Mouse (Mus musculus) regulatory T cell (primary cell): ENCODE data around the gene Myh7b.

Experiments used
- in situ Hi-C: fragments of 300-600 bp; cut with MboI, MseI; formaldehyde crosslinking; loops from one replicate; pipeline ENCODE4 v1.15.1; 2025; ENCODE audit warnings: high pct_unique_total_duplicates

The Myh7b gene

DNA sequence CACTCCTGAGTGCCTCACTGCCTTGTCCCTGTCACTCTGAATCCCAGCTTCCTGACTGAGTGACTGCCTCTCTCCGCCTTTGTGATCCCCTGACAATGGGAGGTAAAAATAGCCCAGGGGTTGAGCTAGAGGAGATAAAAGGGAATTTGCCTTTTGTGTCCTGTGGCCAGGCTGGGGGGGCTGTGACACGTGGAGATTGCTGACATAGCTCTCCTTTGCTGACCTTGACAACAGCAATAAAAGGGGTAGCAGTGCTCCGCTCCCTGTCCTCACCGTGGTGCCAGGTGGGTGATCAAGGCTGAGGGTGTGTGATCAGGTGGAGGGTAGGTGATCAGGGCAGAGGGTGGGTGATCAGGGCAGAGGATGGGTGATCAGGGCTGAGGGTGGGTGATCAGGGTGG, at the start of gene Myh7b:
Myh7b (plus strand) TSS at position 235 of the 400 bp plus-strand sequence.
- in situ Hi-C loops: no loop called here

DNA sequence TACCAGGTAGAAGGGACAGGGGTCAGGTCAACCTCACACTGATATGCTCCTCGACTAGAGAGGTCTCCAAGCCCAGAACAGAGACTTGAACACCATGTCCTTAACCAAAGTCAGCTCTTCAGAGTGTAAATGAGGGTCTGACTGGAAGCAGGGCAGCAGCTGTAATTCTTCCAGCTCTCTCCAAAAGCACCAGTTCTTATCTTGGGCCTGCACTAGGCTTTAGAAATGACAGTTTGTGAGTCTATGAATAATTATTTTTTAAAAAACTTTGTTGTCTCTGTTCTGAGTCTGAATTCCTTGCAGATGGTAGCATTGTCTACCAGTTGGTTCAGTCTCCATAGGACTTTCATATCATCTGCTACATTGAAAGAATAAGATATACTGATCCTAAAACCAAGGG, 48.8 kb upstream of the Myh7b start:
- in situ Hi-C loops: no loop called here

DNA sequence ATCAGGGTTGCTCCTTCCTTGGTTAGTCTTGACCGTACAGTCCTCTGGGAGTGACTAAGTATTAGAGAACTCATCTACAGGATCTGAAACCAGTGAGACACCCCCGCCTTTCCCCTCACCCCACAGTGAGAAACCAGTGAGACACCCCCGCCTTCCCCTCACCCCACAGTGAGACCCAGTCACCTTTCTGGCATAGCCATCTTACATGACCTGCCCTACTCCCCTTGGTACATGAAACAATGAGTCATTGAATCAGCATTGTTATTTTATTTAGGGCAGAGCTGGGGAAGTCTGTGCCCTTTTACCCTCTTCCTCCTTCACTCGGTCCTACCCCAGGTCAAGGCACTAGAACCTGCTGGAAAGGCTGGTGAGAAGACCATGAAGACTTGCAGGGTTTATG, 48.1 kb upstream of the Myh7b start:
- in situ Hi-C loops: no loop called here

DNA sequence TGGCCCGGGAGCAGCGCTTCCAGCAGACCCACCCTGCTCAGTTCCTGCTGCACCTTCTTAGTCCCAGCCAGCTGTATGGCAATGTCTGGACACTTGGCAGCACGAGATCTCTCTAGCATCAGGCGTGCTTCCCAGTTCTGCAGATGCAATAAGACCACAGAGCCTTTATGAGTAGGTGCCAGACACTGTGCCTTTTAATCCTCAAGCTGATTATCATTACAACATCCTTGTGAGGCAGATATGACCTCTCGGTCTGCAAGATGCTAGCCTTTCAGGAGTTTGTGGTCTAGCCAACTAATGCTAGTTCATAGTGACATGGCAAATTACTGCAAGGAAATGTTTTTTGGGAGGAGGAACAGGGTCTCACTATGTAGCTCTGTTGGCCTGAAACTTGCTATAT, 43.3 kb upstream of the Myh7b start:
- in situ Hi-C loops: no loop called here

DNA sequence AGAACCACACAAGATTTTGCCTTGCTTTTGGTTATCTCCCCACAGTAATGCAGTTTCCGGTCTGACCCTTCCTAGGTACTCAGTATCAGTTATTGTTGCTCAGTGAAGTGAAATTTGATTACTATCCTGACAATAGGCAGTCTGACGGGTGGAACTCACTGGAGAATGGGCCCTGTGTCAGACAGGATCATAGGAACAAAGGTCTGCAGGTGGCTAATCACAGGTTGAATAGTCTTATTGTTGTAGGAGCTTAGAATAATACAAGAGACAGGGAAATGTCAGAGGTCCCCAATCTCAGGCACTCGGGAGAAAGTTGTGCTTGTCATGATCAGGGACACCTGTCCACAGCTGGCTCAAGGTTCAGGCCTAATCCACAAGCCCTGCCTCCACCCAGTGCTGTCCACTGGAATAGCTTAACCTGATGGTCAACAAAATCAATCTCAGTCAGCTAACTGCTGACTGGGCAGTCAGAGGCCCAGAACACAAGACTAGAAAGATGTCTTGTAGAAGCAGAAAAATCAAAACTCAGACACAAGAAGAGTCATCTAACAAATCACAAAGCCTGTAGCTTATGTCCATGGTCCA, 41.7 kb upstream of the Myh7b start:
- in situ Hi-C loops: no loop called here

DNA sequence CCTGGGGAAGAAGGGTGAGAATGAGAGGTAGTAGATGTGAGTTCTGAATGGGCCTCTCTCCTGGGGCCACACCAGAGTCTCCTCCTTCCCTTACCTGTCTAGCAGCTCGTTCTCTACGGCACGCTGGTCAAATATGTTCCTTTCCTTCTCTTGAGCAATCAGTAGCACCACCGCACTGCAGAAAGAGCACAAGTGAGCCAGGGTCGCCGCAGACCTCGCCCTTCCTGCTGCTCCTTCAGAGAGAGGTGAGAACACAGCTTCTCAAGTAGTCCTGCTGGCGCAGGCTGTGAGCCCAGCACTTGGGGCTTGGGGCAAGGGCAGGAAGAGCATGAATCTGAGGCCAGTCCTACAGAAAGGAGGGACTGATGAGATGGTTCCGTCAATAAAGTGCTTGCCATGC, 38.0 kb upstream of the Myh7b start:
- in situ Hi-C loops: no loop called here

DNA sequence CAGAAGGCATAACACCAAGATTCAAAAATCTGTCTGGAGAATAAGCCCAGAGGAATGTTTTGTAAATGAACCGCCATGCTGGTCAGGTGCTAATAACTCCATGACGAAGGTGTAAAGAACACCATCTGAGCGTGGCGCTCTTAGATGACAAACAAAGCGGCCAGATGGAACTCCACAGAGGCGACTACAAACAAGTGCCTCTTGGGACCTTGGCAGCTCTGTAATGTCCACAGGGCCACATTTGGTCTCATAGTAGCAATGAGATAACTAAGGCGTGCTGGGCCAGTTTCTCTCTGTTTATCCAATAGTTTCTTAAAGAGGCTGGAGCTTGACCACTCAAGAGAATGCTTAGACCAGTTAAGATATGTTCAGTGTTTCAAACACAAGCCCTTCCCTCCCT, 37.0 kb upstream of the Myh7b start:
- in situ Hi-C loops: no loop called here

DNA sequence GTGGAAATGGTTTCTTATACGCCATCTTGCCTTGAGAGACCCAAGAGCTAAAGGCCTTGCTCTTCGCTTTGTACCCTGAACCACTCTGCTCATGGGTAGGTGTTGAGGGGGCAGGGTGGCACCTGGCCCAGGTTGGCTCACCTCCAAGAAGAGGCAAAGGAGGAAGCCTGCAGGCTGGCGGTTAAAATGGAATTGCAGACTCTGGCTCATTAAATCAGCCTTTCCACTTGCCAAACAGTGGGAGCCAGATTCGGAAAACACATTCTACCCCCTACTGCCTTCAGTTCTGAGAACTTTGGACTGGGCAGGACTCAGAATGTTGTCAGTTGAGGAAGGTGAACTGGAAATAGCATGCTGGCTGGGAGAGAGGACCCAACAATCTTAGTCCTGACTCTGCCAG, 36.3 kb upstream of the Myh7b start:
- in situ Hi-C loops: no loop called here

DNA sequence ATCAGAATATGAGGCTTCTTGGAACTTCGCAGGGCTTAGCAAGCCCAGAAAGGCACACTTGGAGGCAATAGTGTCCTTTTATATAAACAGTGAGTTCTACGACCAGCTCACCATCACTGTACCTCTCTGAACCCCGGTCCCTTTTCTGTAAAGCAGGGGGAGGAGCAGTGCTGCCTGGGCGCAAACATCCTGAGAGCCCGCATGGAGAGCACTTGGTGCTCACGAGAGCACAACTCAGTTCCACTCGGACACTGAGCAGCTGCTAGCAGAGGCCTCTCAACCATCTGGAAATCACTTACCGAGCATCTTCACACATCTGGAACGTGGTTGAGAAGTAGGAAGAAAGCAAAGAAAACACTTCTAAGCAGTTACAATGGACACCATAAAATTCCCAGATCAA, 34.4 kb upstream of the Myh7b start:
- in situ Hi-C loops: no loop called here

DNA sequence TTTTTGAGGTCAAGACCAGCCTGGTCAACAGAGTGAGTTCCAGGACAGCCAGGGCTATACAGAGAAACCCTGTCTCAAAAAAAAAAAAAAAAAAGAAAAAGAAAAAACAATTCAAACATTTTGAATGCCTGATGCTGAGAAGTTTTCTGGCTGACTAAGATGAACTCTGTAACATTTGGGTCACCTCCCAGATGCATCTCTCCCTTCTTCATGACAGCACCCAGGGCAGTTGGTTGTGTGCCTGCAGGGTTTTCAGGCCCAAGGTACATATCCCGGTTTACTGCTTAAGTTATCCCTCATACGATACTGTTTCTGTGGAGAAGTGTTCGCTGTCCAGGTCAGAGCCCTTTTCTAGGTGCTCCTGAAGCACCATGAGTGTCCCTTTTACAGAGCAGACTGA, 30.7 kb upstream of the Myh7b start:
- in situ Hi-C loops: no loop called here

DNA sequence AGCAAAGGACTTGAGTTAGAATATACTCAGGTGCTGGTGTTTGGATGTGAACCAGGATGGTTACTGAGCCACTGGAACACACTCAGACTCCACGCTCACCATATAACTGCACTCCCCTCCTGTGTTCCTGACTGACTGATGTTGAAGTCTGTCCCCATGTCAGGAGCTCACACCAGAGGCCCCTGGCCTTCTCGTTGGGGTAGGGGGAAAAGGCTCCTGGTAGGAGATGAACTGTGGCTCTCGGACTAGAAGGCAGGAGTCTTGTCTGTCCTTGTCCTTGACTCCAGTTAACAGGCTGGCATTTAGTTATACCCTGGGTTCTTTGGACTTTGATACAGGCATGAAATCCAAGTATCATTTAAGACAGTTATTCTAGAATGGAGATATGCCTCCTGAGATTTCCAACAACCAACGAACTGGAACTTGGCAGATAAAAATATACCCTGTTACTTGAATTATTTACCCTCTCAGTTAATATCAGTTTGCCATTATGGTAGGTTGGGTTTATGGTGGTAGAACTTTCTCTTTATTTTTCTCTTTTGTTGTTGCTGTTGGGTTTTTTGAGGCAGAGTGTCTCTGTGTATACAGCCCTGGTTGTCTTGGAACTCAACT, 28.5 kb upstream of the Myh7b start:
- in situ Hi-C loops: no loop called here

DNA sequence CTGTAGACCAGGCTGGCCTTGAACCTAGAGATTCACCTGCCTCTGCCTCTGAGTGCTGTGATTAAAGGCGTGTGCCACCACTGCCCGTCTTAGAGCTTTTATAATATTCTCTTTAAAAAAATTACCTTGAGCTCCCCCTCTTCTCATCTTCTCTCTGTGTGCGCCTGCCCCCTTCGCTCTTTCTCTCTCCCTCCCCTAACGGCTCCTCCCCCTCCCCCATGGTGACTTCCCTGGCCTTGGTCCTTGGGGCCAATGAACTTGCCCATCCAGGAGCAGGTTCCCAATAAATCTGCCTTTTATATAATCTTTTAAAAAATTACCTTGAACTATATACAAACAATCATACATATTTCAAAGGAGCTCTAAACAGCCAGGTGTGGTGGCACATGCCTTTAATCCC, 28.0 kb upstream of the Myh7b start:
- in situ Hi-C loops: no loop called here

DNA sequence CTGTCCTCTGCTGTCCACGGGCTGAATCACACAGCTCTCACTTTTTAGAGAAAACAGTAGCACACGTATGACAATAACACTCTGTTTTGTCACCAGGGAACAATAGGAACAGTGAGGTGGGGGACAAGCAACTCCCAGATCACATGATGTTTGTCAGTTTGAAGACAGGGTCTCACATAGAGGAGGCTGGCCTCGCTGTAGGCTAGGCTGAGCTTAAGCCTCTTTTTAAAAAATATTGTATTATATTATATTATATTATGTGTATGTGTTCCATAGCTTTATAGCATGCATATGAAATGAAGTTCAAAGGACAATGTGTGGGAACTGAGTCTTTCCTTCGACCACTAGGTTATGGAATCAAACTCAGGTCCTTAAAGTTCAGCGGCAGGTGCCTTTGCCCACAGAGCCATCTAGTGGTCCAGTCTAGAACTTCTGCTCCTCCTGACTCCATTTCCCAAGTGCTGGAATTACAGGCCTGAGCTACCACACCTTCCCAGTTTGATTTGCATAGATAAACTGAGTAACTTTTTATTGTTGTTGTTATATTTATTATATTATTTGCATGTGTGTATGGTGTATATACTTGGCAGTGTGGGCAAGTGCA, 27.0 kb upstream of the Myh7b start:
- in situ Hi-C loops: no loop called here

DNA sequence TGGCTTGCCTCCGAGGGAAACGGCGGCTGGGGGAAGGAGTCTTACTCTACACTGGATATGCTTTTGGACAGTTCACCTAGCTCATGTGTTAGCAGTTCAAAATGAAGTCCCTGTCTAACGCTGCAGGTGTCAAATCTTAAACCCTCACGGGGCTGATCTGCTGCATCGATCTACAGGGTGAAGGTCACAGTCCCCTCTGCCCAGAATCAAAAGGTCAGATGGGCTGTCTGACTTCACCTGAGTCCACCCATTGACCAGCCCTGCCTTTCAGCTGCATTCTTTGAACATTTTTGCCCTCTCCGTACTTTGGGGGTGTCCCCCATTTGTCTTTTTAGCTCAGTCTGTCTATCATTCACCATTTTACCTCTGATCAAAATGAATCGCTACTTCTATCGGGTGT, 25.9 kb upstream of the Myh7b start:
- in situ Hi-C loops: no loop called here

DNA sequence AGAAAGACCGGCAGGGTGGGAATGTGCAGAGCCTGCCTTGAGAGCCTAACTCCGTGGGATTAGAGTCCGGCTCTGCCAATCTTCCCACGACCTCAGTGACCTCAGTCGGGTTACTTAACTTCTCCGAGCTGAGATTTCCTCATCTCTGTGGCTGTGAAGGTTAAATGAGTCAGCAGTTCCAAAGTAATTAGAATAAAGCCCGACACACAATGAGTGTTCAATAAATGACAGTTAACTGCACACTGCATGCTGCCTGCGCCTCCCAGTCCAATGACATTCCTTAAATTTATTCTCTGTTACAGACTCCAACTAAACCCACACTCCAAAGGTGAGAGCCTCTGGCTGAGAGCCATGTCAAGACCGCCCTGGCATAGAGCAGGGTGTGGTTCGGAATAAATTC, 25.5 kb upstream of the Myh7b start:
- in situ Hi-C loops: no loop called here

DNA sequence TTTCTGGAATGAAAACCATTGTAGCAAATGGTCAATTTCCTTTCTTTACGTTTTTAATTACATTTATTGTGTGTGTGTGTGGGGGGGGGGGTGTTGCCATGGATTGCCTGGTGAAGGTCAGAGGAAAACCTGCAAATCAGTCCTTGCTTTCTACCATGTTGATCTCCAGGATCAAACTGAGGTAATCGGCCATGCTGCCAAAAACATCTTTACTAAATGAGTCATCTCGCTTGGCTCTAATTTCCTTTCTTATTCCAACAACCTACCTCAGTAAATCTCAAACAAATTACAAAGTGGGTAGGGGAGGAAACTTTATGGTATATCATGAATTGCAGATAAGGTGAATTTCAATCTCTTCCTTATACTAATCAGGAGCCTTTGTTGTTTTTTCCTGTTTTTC, 22.9 kb upstream of the Myh7b start:
- in situ Hi-C loops: no loop called here

DNA sequence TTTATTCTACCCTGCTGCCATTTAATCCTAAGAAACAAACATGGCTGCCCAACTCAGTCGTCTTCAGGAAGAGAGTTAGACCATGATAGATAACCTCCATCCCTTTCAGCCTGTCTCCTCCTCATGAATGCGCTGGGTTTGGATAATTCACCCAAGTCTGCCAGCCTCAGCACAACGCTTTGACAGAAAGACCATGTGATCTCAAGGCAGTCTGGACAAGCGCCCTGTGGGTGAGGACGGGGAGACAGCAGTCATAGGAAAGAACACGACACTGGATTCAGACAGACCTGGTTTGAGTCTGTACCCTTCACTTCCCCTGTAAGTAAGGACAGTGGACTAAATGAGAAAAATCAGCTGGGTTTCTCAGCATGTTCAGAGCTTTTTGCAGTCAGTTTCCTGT, 21.5 kb upstream of the Myh7b start:
- in situ Hi-C loops: no loop called here

DNA sequence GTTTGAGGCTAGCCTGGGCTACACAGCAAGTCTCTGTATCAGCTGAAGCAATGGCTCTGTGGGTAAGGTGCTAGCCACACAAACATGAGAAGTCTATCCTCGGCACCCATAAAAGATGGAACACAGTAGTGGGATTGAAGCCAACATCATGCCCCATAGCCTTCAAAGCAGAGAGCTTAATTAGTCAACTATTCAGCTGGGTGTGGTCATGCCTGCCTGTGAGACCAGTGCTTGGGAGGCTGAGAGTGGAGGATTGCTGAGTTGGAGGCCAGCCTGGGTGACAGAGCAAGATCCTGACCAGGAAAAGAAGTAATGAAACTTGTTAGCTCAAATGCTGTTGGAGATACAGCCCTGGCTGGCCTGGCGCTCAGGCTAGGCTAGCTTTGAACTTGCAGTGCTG, 20.1 kb upstream of the Myh7b start:
- in situ Hi-C loops: no loop called here

DNA sequence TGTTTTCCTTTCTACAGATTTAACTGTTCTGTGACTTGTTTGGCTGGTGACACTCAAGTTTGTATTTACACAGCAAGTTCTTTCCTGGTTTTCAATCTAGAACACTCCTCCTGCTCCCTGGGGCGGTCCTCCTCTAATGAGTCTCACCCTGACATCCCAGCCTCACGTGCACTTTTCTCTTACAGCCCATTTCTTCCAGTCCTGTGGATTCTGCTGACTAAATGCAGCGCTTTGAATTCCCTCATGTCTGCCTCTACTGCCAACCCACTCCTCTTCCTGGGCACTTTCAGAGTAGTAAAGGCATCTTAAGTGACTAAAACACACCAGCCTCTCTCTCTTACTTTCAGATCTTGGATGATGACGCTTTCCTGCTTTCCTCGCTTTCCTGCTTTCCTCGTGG, 19.3 kb upstream of the Myh7b start:
- in situ Hi-C loops: no loop called here

DNA sequence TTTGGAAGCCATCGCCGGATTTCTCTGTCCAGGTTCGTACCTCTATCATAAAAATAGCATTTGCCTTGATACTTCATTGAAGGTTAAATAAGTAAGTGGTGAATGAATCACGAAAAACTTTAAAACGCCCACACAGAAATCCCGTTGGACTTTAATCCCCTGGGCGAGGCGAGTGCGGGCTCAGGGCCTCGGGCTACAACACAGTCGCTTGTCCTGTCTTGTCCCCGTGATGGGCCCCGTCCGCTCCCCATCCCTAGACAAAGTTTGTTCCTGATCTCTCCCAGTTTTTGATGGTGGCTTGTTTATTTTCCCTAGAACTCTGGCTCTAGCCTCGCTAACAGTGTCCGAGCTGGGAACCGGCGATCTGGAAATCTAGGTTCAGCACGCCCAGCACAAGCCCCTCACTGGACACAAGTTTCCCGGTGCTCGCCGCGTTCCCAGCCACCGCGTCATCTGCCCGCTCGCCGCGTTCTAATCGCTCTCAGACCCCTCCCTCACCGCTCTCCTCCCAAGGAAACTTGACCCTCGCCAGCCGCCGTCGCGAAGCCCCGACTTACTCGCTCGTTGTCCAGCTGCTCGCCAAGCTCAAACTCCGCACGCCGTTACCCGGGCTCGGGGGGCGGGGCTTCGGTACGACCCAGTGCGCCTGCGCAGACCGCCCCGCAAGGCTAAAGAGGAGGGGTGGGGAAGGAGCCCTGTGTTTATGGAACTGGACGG, 18.7 kb upstream of the Myh7b start, which contains the start of gene Gss:
Gss (minus strand) TSS at position 674 of the 717 bp plus-strand sequence.
- in situ Hi-C loops: no loop called here

DNA sequence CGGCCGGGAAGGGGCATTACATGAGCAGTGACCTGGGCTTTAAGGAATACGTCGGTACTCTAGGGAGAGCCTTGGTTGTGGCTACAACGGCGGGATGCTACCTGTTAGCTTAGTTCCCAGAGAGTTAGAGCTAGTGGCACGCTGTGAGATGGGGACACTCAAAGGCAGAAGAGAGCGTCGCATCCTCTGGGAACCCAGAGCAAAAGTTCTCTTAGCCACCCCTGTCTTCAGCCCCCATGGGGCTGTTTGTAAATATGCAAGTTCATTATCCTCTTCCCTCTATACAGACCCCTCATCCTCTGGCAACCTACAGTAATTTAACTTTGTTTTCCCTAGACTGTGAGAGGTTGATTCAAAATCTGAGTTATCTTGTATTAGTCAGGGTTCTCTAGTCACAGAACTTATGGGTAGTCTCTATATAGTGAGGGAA, 18.1 kb upstream of the Myh7b start:
- in situ Hi-C loops: no loop called here

DNA sequence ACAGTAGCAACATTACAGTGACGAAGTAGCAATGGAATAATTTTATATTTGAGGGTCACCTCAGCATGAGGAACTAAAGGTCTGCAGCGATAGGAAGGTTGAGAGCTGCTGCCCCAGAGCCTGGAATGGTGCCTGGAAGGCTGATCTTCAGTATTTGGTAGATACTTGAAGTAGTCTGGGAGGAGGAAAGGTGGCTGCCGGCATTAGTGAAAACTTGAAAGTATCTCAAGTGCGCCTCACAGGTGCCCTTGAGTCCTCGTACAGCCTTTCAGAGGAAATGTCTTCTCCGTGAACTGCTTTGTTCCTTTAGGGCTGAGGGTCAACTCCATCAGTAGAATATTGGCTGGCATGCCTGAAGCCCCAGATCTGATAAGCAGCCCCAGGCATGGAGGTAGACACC, 15.5 kb upstream of the Myh7b start:
- in situ Hi-C loops: no loop called here

DNA sequence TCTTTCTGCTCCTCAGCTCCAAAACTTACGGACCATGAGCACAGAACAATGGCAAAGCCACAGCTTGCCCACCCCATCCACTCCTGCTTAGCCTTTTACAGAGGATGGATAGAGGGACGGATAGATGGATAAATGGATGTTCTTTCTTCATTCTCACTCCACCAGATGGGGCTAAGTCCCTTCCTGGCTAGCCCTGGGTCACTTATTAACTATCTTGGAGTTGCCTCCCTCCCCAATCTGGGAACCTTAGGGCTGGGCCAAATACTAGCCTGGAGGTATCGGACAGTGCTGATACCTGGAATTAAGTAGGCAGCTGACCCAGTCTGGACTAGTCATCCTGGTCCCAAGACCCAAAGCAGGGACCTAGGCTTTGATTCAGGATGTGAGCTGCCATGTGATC, 7.3 kb upstream of the Myh7b start:
- in situ Hi-C loops: no loop called here
